Mouse (Mus musculus) midbrain, embryonic 16.5 days (tissue): ENCODE data around the gene Naa60. TPM values are rescaled to one million over a fixed set of nuclear protein-coding genes. Genes with fewer than 3 reads are reported as not detected.

Source experiments
- ATAC-seq: fragments of 200-750 bp; cut with Nextera tagmentation; 2 replicates; pipeline ENCODE4 v1.8.0; 2017; ENCODE audit warnings: moderate TSS enrichment
- H3K27ac ChIP-seq: fragments of 300-500 bp; sonication (generic); 2 replicates; pipeline ENCODE4 v1.5.1; 2014; ENCODE audit warnings: mild to moderate bottlenecking, low read length, mixed read lengths
- H3K27me3 ChIP-seq: fragments of 300-500 bp; sonication (generic); 2 replicates; pipeline ENCODE4 v1.6.1; 2014; ENCODE audit warnings: low read depth, low read length, mixed read lengths; ENCODE audit not compliant: control insufficient read depth, insufficient read depth
- H3K36me3 ChIP-seq: fragments of 300-500 bp; sonication (generic); 2 replicates; pipeline ENCODE4 v1.6.1; 2014; ENCODE audit warnings: mild to moderate bottlenecking, low read length, moderate library complexity, mixed read lengths; ENCODE audit not compliant: control insufficient read depth, insufficient read depth
- H3K4me1 ChIP-seq: fragments of 300-500 bp; sonication (generic); 2 replicates; pipeline ENCODE4 v1.6.1; 2014; ENCODE audit warnings: mild to moderate bottlenecking, low read length, mixed read lengths; ENCODE audit not compliant: control insufficient read depth, insufficient read depth
- H3K4me2 ChIP-seq: fragments of 300-500 bp; sonication (generic); 2 replicates; pipeline ENCODE4 v1.6.1; 2014; ENCODE audit warnings: mild to moderate bottlenecking, low read length, mixed read lengths
- H3K4me3 ChIP-seq: fragments of 300-500 bp; sonication (generic); 2 replicates; pipeline ENCODE4 v1.5.1; 2014; ENCODE audit warnings: low read depth, mild to moderate bottlenecking, low read length, moderate library complexity, mixed read lengths
- H3K9ac ChIP-seq: fragments of 300-500 bp; sonication (generic); 2 replicates; pipeline ENCODE4 v1.6.1; 2014; ENCODE audit warnings: low read depth, low read length, mixed read lengths
- H3K9me3 ChIP-seq: fragments of 300-500 bp; sonication (generic); replicated peaks from 2 replicates; pipeline ENCODE4 v1.6.1; 2014; ENCODE audit warnings: mild to moderate bottlenecking, low read length, mixed read lengths; ENCODE audit not compliant: control insufficient read depth, poor library complexity, severe bottlenecking
- WGBS: fragments of 180-500 bp; shearing (Covaris S2); extraction: QIAGEN DNeasy Blood & Tissue Kit; methylation state at CpG from one replicate; pipeline ENCODE4 v1.1.7; 2014; 5-methylcytosine and 5-hydroxymethylcytosine counted together
- polyA plus RNA-seq: library from polyadenylated mRNA; unstranded; fragments of >200 nt; fragmentation: Nextera tagmentation; extraction: Ambion mirVana; gene quantifications from 2 replicates; pipeline ENCODE4 v1.2.1, GENCODE M21; 2015

Naa60 gene
- polyA plus RNA-seq, 1 experiment from 2014 or later, result 110 TPM

GRCm38 (mm10) chr16:3907471-3907870, 35.3 kb downstream of the Naa60 start:
- H3K9ac ChIP-seq, result no peak overlapping the region
- ATAC-seq, result 0 out of 2 replicates have a peak, but pooled peaks have one; percentile 3
- H3K4me3 ChIP-seq, result no peak overlapping the region

DNA sequence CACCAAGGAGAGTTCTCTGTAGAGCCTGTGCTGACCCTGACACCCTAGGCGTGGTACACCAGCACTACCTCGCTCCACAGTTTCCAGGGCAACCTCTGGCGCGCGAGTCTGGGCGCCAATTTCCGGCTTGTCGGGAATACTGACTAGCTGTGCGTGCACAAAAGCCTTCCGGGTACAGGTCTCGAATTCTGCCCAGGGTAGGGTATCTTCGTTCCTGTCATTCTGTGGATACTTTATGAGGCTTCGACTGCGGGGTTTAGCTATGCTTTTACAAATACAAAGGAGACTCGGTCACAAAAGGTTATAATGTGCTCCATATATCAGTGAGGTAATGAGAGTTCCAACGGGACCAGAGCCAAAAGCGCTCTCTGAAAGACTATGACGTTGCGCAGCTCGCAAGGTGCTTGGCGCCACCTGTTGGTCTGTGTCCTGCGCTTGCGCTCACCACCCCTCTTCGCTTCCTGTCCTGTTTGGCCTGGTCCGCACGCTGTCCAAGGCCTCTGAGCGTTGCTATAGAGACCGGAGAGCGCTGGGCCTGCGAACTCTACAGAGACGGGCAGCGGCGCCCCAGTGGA, 36.4 kb downstream of the Naa60 start, which contains the start of the genes 1700037C18Rik and Cluap1:
Gene 1700037C18Rik, minus strand, starts transcription at position 153 of the 575 bp plus-strand sequence.
Gene Cluap1, plus strand, starts transcription at position 265 of the 575 bp plus-strand sequence.
- WGBS, result 0% methylated on average over 33 of the region's 33 CpGs
- Histone ChIP-seq H3K4me2 (peak within 1 kb of the TSS; percentile 67), H3K4me1 (peaks cover 16% of the 10 kb centered on the region), H3K27me3 (no peaks in the 10 kb centered on the region), H3K9ac (peak within 1 kb of the TSS; percentile 80), H3K4me3 (peak within 1 kb of the TSS; percentile 78), H3K27ac (peak within 1 kb of the TSS; percentile 77), H3K36me3 (peaks cover 20% of the 10 kb centered on the region), H3K9me3 (no peaks in the 10 kb centered on the region)
- ATAC-seq, result peak; percentile 97

More at GRCm38 (mm10) chr16:3907471-3907870, 35.3 kb downstream of the Naa60 start:
- Histone ChIP-seq H3K4me1 (peaks cover 16% of the 10 kb centered on the region), H3K27me3 (no peaks in the 10 kb centered on the region), H3K27ac (no peak overlapping the region), H3K4me2 (no peak overlapping the region; the same call in 1 of the 2 replicates), H3K36me3 (peaks cover 16% of the 10 kb centered on the region), H3K9me3 (no peaks in the 10 kb centered on the region)
- WGBS, result 76% methylated on average over 2 of the region's 2 CpGs

DNA sequence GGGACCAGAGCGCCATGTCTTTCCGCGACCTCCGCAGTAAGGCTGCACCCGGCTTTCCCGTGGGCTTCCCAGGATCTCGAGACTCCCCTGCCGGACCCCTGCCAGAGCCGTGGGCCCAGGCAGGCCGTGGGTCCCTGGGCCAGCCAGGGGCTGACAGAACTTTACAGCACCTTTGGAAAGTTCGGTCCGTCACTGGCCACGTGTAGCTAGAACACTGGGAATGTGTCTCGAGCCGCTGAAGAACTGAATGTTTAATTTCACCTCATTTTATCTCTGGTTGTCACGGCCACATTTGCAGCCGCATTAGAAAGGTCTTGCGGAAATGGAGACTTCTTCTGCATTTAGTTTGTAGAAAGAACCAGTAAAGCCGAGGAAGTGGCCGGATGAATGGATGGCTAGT, 36.9 kb downstream of the Naa60 start:
- Histone ChIP-seq H3K9ac (peak overlapping the region; percentile 80), H3K27ac (peak overlapping the region; percentile 77), H3K27me3 (no peaks in the 10 kb centered on the region), H3K4me2 (peak overlapping the region; percentile 67), H3K9me3 (no peaks in the 10 kb centered on the region), H3K4me1 (peaks cover 16% of the 10 kb centered on the region), H3K4me3 (peak overlapping the region; percentile 78), H3K36me3 (peaks cover 21% of the 10 kb centered on the region)
- ATAC-seq, result peak; percentile 62; the same call in 1 of the 2 replicates
- WGBS, result 7% methylated on average over 20 of the region's 20 CpGs

GRCm38 (mm10) chr16:3920756-3921155, 48.6 kb downstream of the Naa60 start:
- Histone ChIP-seq H3K27ac (no peak overlapping the region), H3K36me3 (peaks cover 41% of the 10 kb centered on the region), H3K4me2 (no peak overlapping the region), H3K4me3 (no peak overlapping the region), H3K9me3 (no peaks in the 10 kb centered on the region), H3K9ac (no peak overlapping the region), H3K4me1 (no peaks in the 10 kb centered on the region), H3K27me3 (no peaks in the 10 kb centered on the region)
- WGBS, result 96% methylated on average over 2 of the region's 2 CpGs
- no peak for ATAC-seq

DNA sequence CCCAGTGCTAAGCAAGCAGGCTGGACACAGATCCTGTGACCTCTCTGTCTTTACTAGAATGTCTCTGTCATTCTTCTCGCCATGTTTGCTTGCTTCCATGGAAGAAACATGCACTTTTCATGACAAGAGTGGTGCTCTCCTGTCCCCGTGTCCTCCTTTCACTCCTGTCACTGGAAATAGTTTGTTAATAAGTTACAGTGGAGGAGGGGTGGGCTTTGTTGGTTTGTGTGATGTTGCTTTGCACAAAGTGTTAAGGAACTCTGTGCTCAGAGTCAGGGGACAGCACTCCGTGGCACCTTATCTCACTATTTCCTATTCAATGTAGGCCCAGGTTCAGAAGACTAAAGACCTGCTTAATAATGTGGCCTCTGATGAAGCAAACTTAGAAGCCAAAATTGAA, 51.3 kb downstream of the Naa60 start:
- no peaks in the 10 kb centered on the region for H3K4me1 ChIP-seq
- WGBS, result 97% methylated on average over 3 of the region's 3 CpGs
- H3K4me2 ChIP-seq, result no peak overlapping the region
- H3K36me3 ChIP-seq, result peaks cover 46% of the 10 kb centered on the region
- H3K27me3 ChIP-seq, result no peaks in the 10 kb centered on the region
- H3K9ac ChIP-seq, result no peak overlapping the region
- no peak for ATAC-seq
- no peak overlapping the region for H3K27ac ChIP-seq
- H3K9me3 ChIP-seq, result no peaks in the 10 kb centered on the region
- no peak overlapping the region for H3K4me3 ChIP-seq

- no peaks in the 10 kb centered on the region for H3K4me1 ChIP-seq
- no peak overlapping the region for H3K4me2 ChIP-seq
- no peak overlapping the region for H3K27ac ChIP-seq
- no peak overlapping the region for H3K9ac ChIP-seq
- H3K36me3 ChIP-seq, result peaks cover 47% of the 10 kb centered on the region
- H3K4me3 ChIP-seq, result no peak overlapping the region
- WGBS, result 94% methylated on average over 4 of the region's 4 CpGs
- H3K9me3 ChIP-seq, result no peaks in the 10 kb centered on the region
- H3K27me3 ChIP-seq, result no peaks in the 10 kb centered on the region
- ATAC-seq, result no peak
These were observed 51.8 kb downstream of the Naa60 start for GRCm38 (mm10) chr16:3923966-3924365.

DNA sequence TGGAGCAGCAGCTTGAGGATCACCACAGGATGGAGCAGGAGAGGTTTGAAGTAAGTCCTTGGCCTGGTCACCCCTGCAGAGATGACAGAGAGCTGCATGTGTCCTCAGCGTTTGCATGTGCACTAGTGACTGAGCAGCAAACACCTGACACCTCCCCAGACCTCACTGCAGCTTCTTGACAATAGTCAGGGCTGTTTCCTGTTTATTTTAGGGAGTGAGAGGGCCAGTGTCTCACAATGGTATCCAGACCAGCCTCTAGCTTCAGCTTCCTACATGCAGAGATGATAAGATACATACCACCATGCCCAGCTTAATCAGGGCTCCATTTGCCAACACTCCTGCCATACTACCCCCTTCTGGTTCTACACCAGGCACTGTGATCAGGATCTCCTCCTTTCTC, 56.4 kb downstream of the Naa60 start:
- Histone ChIP-seq H3K27me3 (no peaks in the 10 kb centered on the region), H3K27ac (no peak overlapping the region), H3K9ac (no peak overlapping the region), H3K9me3 (no peaks in the 10 kb centered on the region), H3K4me3 (no peak overlapping the region), H3K4me2 (no peak overlapping the region), H3K4me1 (no peaks in the 10 kb centered on the region), H3K36me3 (peaks cover 45% of the 10 kb centered on the region)
- no peak for ATAC-seq
- WGBS, result 79% methylated on average over 1 of the region's 1 CpGs

DNA sequence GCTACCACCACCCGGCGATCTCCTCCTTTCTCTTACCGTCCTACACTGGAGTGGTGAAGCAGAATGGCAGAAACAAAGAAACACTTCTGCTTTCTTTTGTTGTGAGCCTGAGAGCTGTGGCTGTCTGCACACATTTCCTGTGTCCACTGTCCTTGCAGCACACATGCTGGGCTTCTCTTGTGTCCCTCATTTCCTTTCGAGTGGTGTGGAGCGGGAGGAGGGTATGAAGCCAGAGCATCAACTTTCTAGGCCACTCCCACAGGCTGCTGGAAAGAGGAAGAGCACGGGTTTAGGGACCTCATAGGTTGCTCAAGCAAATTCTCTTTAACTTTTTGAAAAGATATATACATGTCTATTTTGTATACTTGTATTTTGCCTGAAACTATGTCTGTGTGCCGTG, 57.0 kb downstream of the Naa60 start:
- no peaks in the 10 kb centered on the region for H3K27me3 ChIP-seq
- WGBS, result 81% methylated on average over 7 of the region's 7 CpGs
- peaks cover 43% of the 10 kb centered on the region for H3K36me3 ChIP-seq
- H3K27ac ChIP-seq, result no peak overlapping the region
- no peak overlapping the region for H3K9ac ChIP-seq
- ATAC-seq, result no peak
- H3K9me3 ChIP-seq, result no peaks in the 10 kb centered on the region
- no peak overlapping the region for H3K4me3 ChIP-seq
- H3K4me1 ChIP-seq, result no peaks in the 10 kb centered on the region
- no peak overlapping the region for H3K4me2 ChIP-seq

DNA sequence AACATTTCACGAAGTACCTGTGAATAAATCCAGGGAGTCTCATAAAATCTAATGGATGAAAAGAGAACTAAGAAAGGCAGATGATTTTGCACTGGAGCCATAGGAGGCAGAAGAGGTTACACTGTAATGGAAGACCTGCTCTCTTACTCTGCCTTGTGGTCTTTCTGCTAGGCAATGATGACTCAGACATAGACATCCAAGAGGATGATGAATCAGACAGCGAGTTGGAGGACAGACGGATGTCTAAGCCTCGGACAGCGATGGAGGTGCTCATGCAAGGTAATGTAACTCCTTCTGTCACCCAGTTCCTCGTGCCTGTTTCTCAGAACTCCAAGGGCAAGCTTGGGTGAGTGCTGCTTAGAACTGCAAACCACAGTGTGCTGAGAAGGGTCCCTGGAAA, 61.4 kb downstream of the Naa60 start:
- H3K9me3 ChIP-seq, result no peaks in the 10 kb centered on the region
- peaks cover 46% of the 10 kb centered on the region for H3K36me3 ChIP-seq
- no peak overlapping the region for H3K27ac ChIP-seq
- no peaks in the 10 kb centered on the region for H3K4me1 ChIP-seq
- WGBS, result 94% methylated on average over 6 of the region's 6 CpGs
- no peak for ATAC-seq
- no peak overlapping the region for H3K4me2 ChIP-seq
- H3K9ac ChIP-seq, result no peak overlapping the region
- no peaks in the 10 kb centered on the region for H3K27me3 ChIP-seq
- no peak overlapping the region for H3K4me3 ChIP-seq
